Mouse (Mus musculus): ENCODE data around the gene Prpf4.

- TF ChIP-seq CTCF (IDR thresholded peaks at IDR 0.05; ENCODE audit: borderline replicate concordance, insufficient read depth, low read length) (peak; percentile 4; the same call in 1 of the 2 replicates), POLR2A (IDR thresholded peaks at IDR 0.05; ENCODE audit: low read depth, low read length) (no peak)
These were observed 46.4 kb downstream of the Prpf4 start for GRCm38 (mm10) chr4:62454995-62455394.

All from embryonic fibroblast, embryonic 13.5 days (primary cell).